Mouse (Mus musculus): ENCODE measurements around the gene Elavl1. TPM values are rescaled to one million over a fixed set of nuclear protein-coding genes. Genes with fewer than 3 reads are reported as not detected.
A peak's percentile ranks its signal among the peaks of the same experiment; 100 is the strongest.

Elavl1 gene
- polyA plus RNA-seq, 1 experiment from 2014 or later = 213 TPM

GRCm38 (mm10) chr8:4247241-4247640 lies 78.0 kb downstream of the Elavl1 start:
- Histone ChIP-seq H3K4me1 (peaks cover 15% of the 10 kb centered on the region), H3K4me2 (replicated peaks) (no peak overlapping the region), H3K27me3 (no peaks in the 10 kb centered on the region), H3K9me3 (replicated peaks) (no peaks in the 10 kb centered on the region), H3K4me3 (replicated peaks) (no peak overlapping the region), H3K27ac (replicated peaks) (no peak overlapping the region), H3K36me3 (peaks cover 61% of the 10 kb centered on the region), H3K9ac (no peak overlapping the region)
- 89% methylated on average over 8 of the region's 8 CpGs for WGBS
- no peak for ATAC-seq (ENCODE audit: insufficient number of reproducible peaks, low FRiP score, low TSS enrichment, low read depth)

- peaks cover 70% of the 10 kb centered on the region for H3K36me3 ChIP-seq
- no peak overlapping the region for H3K27ac ChIP-seq (replicated peaks)
- H3K27me3 ChIP-seq = no peaks in the 10 kb centered on the region
- H3K4me3 ChIP-seq (replicated peaks) = no peak overlapping the region
- peaks cover 18% of the 10 kb centered on the region for H3K4me1 ChIP-seq
- no peak overlapping the region for H3K4me2 ChIP-seq (replicated peaks)
- no peak overlapping the region for H3K9ac ChIP-seq
- 90% methylated on average over 13 of the region's 13 CpGs for WGBS
- no peaks in the 10 kb centered on the region for H3K9me3 ChIP-seq (replicated peaks)
- no peak for ATAC-seq (ENCODE audit: insufficient number of reproducible peaks, low FRiP score, low TSS enrichment, low read depth)
These were observed 79.5 kb downstream of the Elavl1 start for GRCm38 (mm10) chr8:4245737-4246136.

GRCm38 (mm10) chr8:4245061-4245460 lies 80.2 kb downstream of the Elavl1 start:
- Histone ChIP-seq H3K4me2 (replicated peaks) (no peak overlapping the region), H3K27me3 (no peaks in the 10 kb centered on the region), H3K9ac (no peak overlapping the region), H3K4me3 (replicated peaks) (no peak overlapping the region), H3K9me3 (replicated peaks) (no peaks in the 10 kb centered on the region), H3K27ac (replicated peaks) (no peak overlapping the region), H3K4me1 (peaks cover 19% of the 10 kb centered on the region), H3K36me3 (peaks cover 73% of the 10 kb centered on the region)
- ATAC-seq (ENCODE audit: insufficient number of reproducible peaks, low FRiP score, low TSS enrichment, low read depth) = no peak
- 97% methylated on average over 5 of the region's 5 CpGs for WGBS

- Histone ChIP-seq H3K4me3 (replicated peaks) (peak overlapping the region; percentile 65), H3K9me3 (replicated peaks) (no peaks in the 10 kb centered on the region), H3K36me3 (peaks cover 34% of the 10 kb centered on the region), H3K9ac (peak overlapping the region; percentile 63), H3K4me1 (peaks cover 26% of the 10 kb centered on the region), H3K27me3 (no peaks in the 10 kb centered on the region), H3K4me2 (replicated peaks) (peak overlapping the region; percentile 72), H3K27ac (replicated peaks) (peak overlapping the region; percentile 96)
- WGBS = 11% methylated on average over 19 of the region's 19 CpGs
- no peak; the same call in 1 of the 2 replicates for ATAC-seq (ENCODE audit: insufficient number of reproducible peaks, low FRiP score, low TSS enrichment, low read depth)
These were observed 85.9 kb downstream of the Elavl1 start for GRCm38 (mm10) chr8:4239193-4239890.

- peak within 1 kb of the TSS; percentile 65 for H3K4me3 ChIP-seq (replicated peaks)
- H3K27ac ChIP-seq (replicated peaks) = peak within 1 kb of the TSS; percentile 96
These were observed 86.6 kb downstream of the Elavl1 start, which contains the start of the genes Map2k7 and Gm49320 for GRCm38 (mm10) chr8:4238434-4239192. Map2k7 (plus strand) TSS chr8:4238740. Gm49320 (plus strand) TSS chr8:4238865.

GRCm38 (mm10) chr8:4237814-4238433 lies 87.3 kb downstream of the Elavl1 start:
- H3K36me3 ChIP-seq = peaks cover 20% of the 10 kb centered on the region
- peak overlapping the region; percentile 70 for H3K9ac ChIP-seq
- no peak for ATAC-seq (ENCODE audit: insufficient number of reproducible peaks, low FRiP score, low TSS enrichment, low read depth)
- WGBS = 20% methylated on average over 15 of the region's 15 CpGs
- peak overlapping the region; percentile 72 for H3K4me2 ChIP-seq (replicated peaks)
- H3K9me3 ChIP-seq (replicated peaks) = no peaks in the 10 kb centered on the region
- H3K27ac ChIP-seq (replicated peaks) = peak overlapping the region; percentile 96
- no peaks in the 10 kb centered on the region for H3K27me3 ChIP-seq
- peak overlapping the region; percentile 65 for H3K4me3 ChIP-seq (replicated peaks)
- peaks cover 26% of the 10 kb centered on the region for H3K4me1 ChIP-seq

More at GRCm38 (mm10) chr8:4238434-4239192, 86.6 kb downstream of the Elavl1 start, which contains the start of the genes Map2k7 and Gm49320:
- Histone ChIP-seq H3K9ac (peak within 1 kb of the TSS; percentile 70), H3K4me2 (replicated peaks) (peak within 1 kb of the TSS; percentile 72), H3K9me3 (replicated peaks) (no peaks in the 10 kb centered on the region), H3K27me3 (no peaks in the 10 kb centered on the region), H3K36me3 (peaks cover 27% of the 10 kb centered on the region), H3K4me1 (peaks cover 26% of the 10 kb centered on the region)
- peak; percentile 96 for ATAC-seq (ENCODE audit: insufficient number of reproducible peaks, low FRiP score, low TSS enrichment, low read depth)
- WGBS = under 1% methylated on average over 71 of the region's 71 CpGs

Other genes with a start within 250 kb of the Elavl1 start
- not detected in 2 replicates for gene Cd209f, start 219.6 kb downstream of the Elavl1 start, polyA plus RNA-seq (2015; fragmentation: Nextera tagmentation; extraction: Ambion mirVana)
- not detected in 2 replicates for gene Cd209g, start 191.3 kb downstream of the Elavl1 start, polyA plus RNA-seq (2015; fragmentation: Nextera tagmentation; extraction: Ambion mirVana)
- gene Evi5l, start 158.8 kb downstream of the Elavl1 start, polyA plus RNA-seq (2015; fragmentation: Nextera tagmentation; extraction: Ambion mirVana) = 26.9 and 31.7 TPM in 2 replicates
- gene Prr36, start 108.0 kb downstream of the Elavl1 start, polyA plus RNA-seq (2015; fragmentation: Nextera tagmentation; extraction: Ambion mirVana) = 1.9 and 2.5 TPM in 2 replicates
- gene Lrrc8e, start 98.6 kb downstream of the Elavl1 start, polyA plus RNA-seq (2015; fragmentation: Nextera tagmentation; extraction: Ambion mirVana) = 3.2 and 3.5 TPM in 2 replicates
- gene Map2k7, start 86.7 kb downstream of the Elavl1 start, polyA plus RNA-seq (2015; fragmentation: Nextera tagmentation; extraction: Ambion mirVana) = 31.8 and 34.2 TPM in 2 replicates
- 1.1 and 1.4 TPM in 2 replicates for gene Gm49320, start 86.5 kb downstream of the Elavl1 start, polyA plus RNA-seq (2015; fragmentation: Nextera tagmentation; extraction: Ambion mirVana)
- gene Tgfbr3l, start 77.2 kb downstream of the Elavl1 start, polyA plus RNA-seq (2015; fragmentation: Nextera tagmentation; extraction: Ambion mirVana) = 3.6 and 4.2 TPM in 2 replicates
- gene Snapc2, start 72.3 kb downstream of the Elavl1 start, polyA plus RNA-seq (2015; fragmentation: Nextera tagmentation; extraction: Ambion mirVana) = 58.6 and 59.9 TPM in 2 replicates
- gene Ctxn1, start 66.1 kb downstream of the Elavl1 start, polyA plus RNA-seq (2015; fragmentation: Nextera tagmentation; extraction: Ambion mirVana) = 72.7 and 80.3 TPM in 2 replicates
- gene Timm44, start 49.5 kb downstream of the Elavl1 start, polyA plus RNA-seq (2015; fragmentation: Nextera tagmentation; extraction: Ambion mirVana) = 56.7 and 62.4 TPM in 2 replicates
- gene Ccl25, start 203 bp downstream of the Elavl1 start, polyA plus RNA-seq (2015; fragmentation: Nextera tagmentation; extraction: Ambion mirVana) = 14.8 and 16.8 TPM in 2 replicates
- gene Cers4, start 167.6 kb upstream of the Elavl1 start, polyA plus RNA-seq (2015; fragmentation: Nextera tagmentation; extraction: Ambion mirVana) = 20.9 and 22.3 TPM in 2 replicates

Data from embryonic facial prominence, embryonic 15.5 days (tissue).